Mouse (Mus musculus) cerebellum, adult (tissue): ENCODE measurements at regions not wholly inside any gene's neighbourhood (a gene's known extent, or its start where the extent isn't known, plus 50 kb on each side); places are given as distances from the start of the nearest gene placed in this dataset.
A peak's percentile ranks its signal among the peaks of the same experiment; 100 is the strongest.

Experiments
- ATAC-seq: cut with Nextera tagmentation; 2 replicates; pipeline ENCODE4 v1.9.2; 2017; ENCODE audit warnings: mild to moderate bottlenecking, moderate library complexity, mixed read lengths; ENCODE audit not compliant: insufficient number of reproducible peaks, low FRiP score, low TSS enrichment

GRCm38 (mm10) chr11:34153749-34154525, 54.0 kb downstream of the Foxi1 start:
- ATAC-seq = no peak

DNA sequence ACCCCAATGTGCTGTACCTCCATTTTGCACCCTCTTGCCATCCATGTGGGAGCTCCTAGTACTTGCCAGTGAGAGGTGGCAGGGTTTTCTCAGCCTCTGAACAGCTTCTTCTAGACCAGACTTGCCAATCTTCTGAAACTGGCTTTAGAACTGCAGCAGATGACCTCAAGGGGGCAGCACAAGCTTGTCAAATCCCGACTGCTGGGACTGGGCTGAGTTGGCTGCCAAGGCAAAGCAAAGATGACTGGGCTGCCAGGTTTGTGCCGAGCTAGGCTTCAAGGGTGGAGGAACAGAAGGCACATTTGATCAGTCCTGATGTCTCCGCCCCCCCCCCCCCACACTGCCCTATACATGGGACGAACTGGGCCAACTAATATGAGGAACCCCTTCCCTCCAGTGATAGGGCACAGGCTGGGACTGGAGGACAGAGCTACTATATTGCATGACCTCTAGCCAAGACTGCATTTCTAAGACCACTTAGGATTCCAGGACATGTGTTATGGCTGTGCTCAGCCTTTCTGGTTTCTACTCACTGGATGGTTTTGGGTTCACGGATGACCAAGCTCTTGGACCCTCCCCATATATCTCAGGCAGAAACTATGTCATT, 51.1 kb upstream of the 4930469K13Rik start:
- ATAC-seq = peak; percentile 78
